Mouse (Mus musculus): ENCODE measurements at regions not wholly inside any gene's neighbourhood (a gene's known extent, or its start where the extent isn't known, plus 50 kb on each side); places are given as distances from the start of the nearest gene placed in this dataset.

GRCm38 (mm10) chr13:60420842-60421696, 180.7 kb upstream of the Dapk1 start:
- WGBS = 44% methylated on average over 3 of the region's 3 CpGs
- Histone ChIP-seq H3K9ac (ENCODE audit: low read depth, low read length) (no peak overlapping the region), H3K27ac (replicated peaks; ENCODE audit: insufficient read depth, low read depth, low read length) (no peak overlapping the region), H3K79me2 (ENCODE audit: control insufficient read depth, insufficient read depth, low read length) (no peaks in the 10 kb centered on the region), H3K36me3 (ENCODE audit: control insufficient read depth, insufficient read depth, low read length) (no peaks in the 10 kb centered on the region), H3K4me1 (ENCODE audit: control insufficient read depth, insufficient read depth, low read length) (no peaks in the 10 kb centered on the region), H3K4me3 (ENCODE audit: insufficient read depth, low read depth, low read length) (no peak overlapping the region), H3K27me3 (ENCODE audit: control insufficient read depth, insufficient read depth, low read length) (no peaks in the 10 kb centered on the region)
- DNase-seq (ENCODE audit: extremely low read depth, low read depth, low spot score) = peak; percentile 36
- TF ChIP-seq CTCF (IDR thresholded peaks at IDR 0.05; ENCODE audit: low read depth, low read length) (no peak), POLR2A (IDR thresholded peaks at IDR 0.05; ENCODE audit: extremely low read depth, insufficient read depth, low read length) (no peak)

GRCm38 (mm10) chr13:60424267-60424666, 177.5 kb upstream of the Dapk1 start:
- no peaks in the 10 kb centered on the region for H3K4me1 ChIP-seq (ENCODE audit: control insufficient read depth, insufficient read depth, low read length)
- H3K27ac ChIP-seq (replicated peaks; ENCODE audit: insufficient read depth, low read depth, low read length) = no peak overlapping the region
- no peak for TF ChIP-seq CTCF (IDR thresholded peaks at IDR 0.05; ENCODE audit: low read depth, low read length)
- TF ChIP-seq POLR2A (IDR thresholded peaks at IDR 0.05; ENCODE audit: extremely low read depth, insufficient read depth, low read length) = no peak
- no peak overlapping the region for H3K4me3 ChIP-seq (ENCODE audit: insufficient read depth, low read depth, low read length)
- H3K79me2 ChIP-seq (ENCODE audit: control insufficient read depth, insufficient read depth, low read length) = no peaks in the 10 kb centered on the region
- H3K36me3 ChIP-seq (ENCODE audit: control insufficient read depth, insufficient read depth, low read length) = no peaks in the 10 kb centered on the region
- H3K9ac ChIP-seq (ENCODE audit: low read depth, low read length) = no peak overlapping the region
- DNase-seq (ENCODE audit: extremely low read depth, low read depth, low spot score) = no peak
- no peaks in the 10 kb centered on the region for H3K27me3 ChIP-seq (ENCODE audit: control insufficient read depth, insufficient read depth, low read length)
- 62% methylated on average over 6 of the region's 6 CpGs for WGBS

- no peaks in the 10 kb centered on the region for H3K79me2 ChIP-seq (ENCODE audit: control insufficient read depth, insufficient read depth, low read length)
- no peak for TF ChIP-seq CTCF (IDR thresholded peaks at IDR 0.05; ENCODE audit: low read depth, low read length)
- TF ChIP-seq POLR2A (IDR thresholded peaks at IDR 0.05; ENCODE audit: extremely low read depth, insufficient read depth, low read length) = no peak
- H3K27ac ChIP-seq (replicated peaks; ENCODE audit: insufficient read depth, low read depth, low read length) = no peak overlapping the region
- no peak overlapping the region for H3K4me3 ChIP-seq (ENCODE audit: insufficient read depth, low read depth, low read length)
- H3K36me3 ChIP-seq (ENCODE audit: control insufficient read depth, insufficient read depth, low read length) = no peaks in the 10 kb centered on the region
- no peak overlapping the region for H3K9ac ChIP-seq (ENCODE audit: low read depth, low read length)
- DNase-seq (ENCODE audit: extremely low read depth, low read depth, low spot score) = no peak
- H3K27me3 ChIP-seq (ENCODE audit: control insufficient read depth, insufficient read depth, low read length) = no peaks in the 10 kb centered on the region
- no peaks in the 10 kb centered on the region for H3K4me1 ChIP-seq (ENCODE audit: control insufficient read depth, insufficient read depth, low read length)
- 89% methylated on average over 11 of the region's 11 CpGs for WGBS
Measured at GRCm38 (mm10) chr13:60425140-60425539, 176.6 kb upstream of the Dapk1 start.

- H3K36me3 ChIP-seq (ENCODE audit: control insufficient read depth, insufficient read depth, low read length) = no peaks in the 10 kb centered on the region
- H3K9ac ChIP-seq (ENCODE audit: low read depth, low read length) = no peak overlapping the region
- TF ChIP-seq CTCF (IDR thresholded peaks at IDR 0.05; ENCODE audit: low read depth, low read length) (no peak), POLR2A (IDR thresholded peaks at IDR 0.05; ENCODE audit: extremely low read depth, insufficient read depth, low read length) (no peak)
- 83% methylated on average over 6 of the region's 6 CpGs for WGBS
- H3K27ac ChIP-seq (replicated peaks; ENCODE audit: insufficient read depth, low read depth, low read length) = no peak overlapping the region
- H3K27me3 ChIP-seq (ENCODE audit: control insufficient read depth, insufficient read depth, low read length) = no peaks in the 10 kb centered on the region
- no peaks in the 10 kb centered on the region for H3K4me1 ChIP-seq (ENCODE audit: control insufficient read depth, insufficient read depth, low read length)
- H3K79me2 ChIP-seq (ENCODE audit: control insufficient read depth, insufficient read depth, low read length) = no peaks in the 10 kb centered on the region
- no peak overlapping the region for H3K4me3 ChIP-seq (ENCODE audit: insufficient read depth, low read depth, low read length)
- no peak for DNase-seq (ENCODE audit: extremely low read depth, low read depth, low spot score)
Measured at GRCm38 (mm10) chr13:60425556-60425955, 176.2 kb upstream of the Dapk1 start.

GRCm38 (mm10) chr13:60426192-60426840, 175.4 kb upstream of the Dapk1 start:
- H3K36me3 ChIP-seq (ENCODE audit: control insufficient read depth, insufficient read depth, low read length) = no peaks in the 10 kb centered on the region
- no peaks in the 10 kb centered on the region for H3K4me1 ChIP-seq (ENCODE audit: control insufficient read depth, insufficient read depth, low read length)
- no peak for DNase-seq (ENCODE audit: extremely low read depth, low read depth, low spot score)
- H3K79me2 ChIP-seq (ENCODE audit: control insufficient read depth, insufficient read depth, low read length) = no peaks in the 10 kb centered on the region
- H3K27me3 ChIP-seq (ENCODE audit: control insufficient read depth, insufficient read depth, low read length) = no peaks in the 10 kb centered on the region
- H3K9ac ChIP-seq (ENCODE audit: low read depth, low read length) = no peak overlapping the region
- TF ChIP-seq CTCF (IDR thresholded peaks at IDR 0.05; ENCODE audit: low read depth, low read length) (no peak), POLR2A (IDR thresholded peaks at IDR 0.05; ENCODE audit: extremely low read depth, insufficient read depth, low read length) (no peak)
- WGBS = 92% methylated on average over 12 of the region's 12 CpGs
- no peak overlapping the region for H3K4me3 ChIP-seq (ENCODE audit: insufficient read depth, low read depth, low read length)
- no peak overlapping the region for H3K27ac ChIP-seq (replicated peaks; ENCODE audit: insufficient read depth, low read depth, low read length)

GRCm38 (mm10) chr13:60427077-60427476, 174.7 kb upstream of the Dapk1 start:
- Histone ChIP-seq H3K27ac (replicated peaks; ENCODE audit: insufficient read depth, low read depth, low read length) (no peak overlapping the region), H3K4me3 (ENCODE audit: insufficient read depth, low read depth, low read length) (no peak overlapping the region), H3K36me3 (ENCODE audit: control insufficient read depth, insufficient read depth, low read length) (no peaks in the 10 kb centered on the region), H3K27me3 (ENCODE audit: control insufficient read depth, insufficient read depth, low read length) (no peaks in the 10 kb centered on the region), H3K4me1 (ENCODE audit: control insufficient read depth, insufficient read depth, low read length) (no peaks in the 10 kb centered on the region), H3K9ac (ENCODE audit: low read depth, low read length) (no peak overlapping the region), H3K79me2 (ENCODE audit: control insufficient read depth, insufficient read depth, low read length) (no peaks in the 10 kb centered on the region)
- no peak for TF ChIP-seq CTCF (IDR thresholded peaks at IDR 0.05; ENCODE audit: low read depth, low read length)
- TF ChIP-seq POLR2A (IDR thresholded peaks at IDR 0.05; ENCODE audit: extremely low read depth, insufficient read depth, low read length) = no peak
- DNase-seq (ENCODE audit: extremely low read depth, low read depth, low spot score) = no peak
- WGBS = 77% methylated on average over 7 of the region's 7 CpGs

Data from liver, adult 2 months (tissue).